Mouse (Mus musculus) gonadal fat pad, adult 2 months (tissue): Measurements from ENCODE around the gene Lhx8. TPM values are rescaled to one million over a fixed set of nuclear protein-coding genes. Genes with fewer than 3 reads are reported as not detected.
A peak's percentile ranks its signal among the peaks of the same experiment; 100 is the strongest.

Experiments used
- DNase-seq: peaks from one replicate; pipeline ENCODE4 v3.0.0-alpha.2; 2012; ENCODE audit warnings: low read depth
- polyA plus RNA-seq: library from polyadenylated mRNA; depleted of rRNA; stranded (reverse); fragments of >200 nt; gene quantifications from 2 replicates; pipeline ENCODE4 v1.2.3, GENCODE M21; 2012; rRNA removed

The Lhx8 gene
- polyA plus RNA-seq: 0.12 TPM in 1 of 2 replicates, not detected in the other

GRCm38 (mm10) chr3:154330181-154331002 lies at the start of gene Lhx8:
Lhx8 (minus strand) TSS chr3:154330659.
- no peak for DNase-seq

- no peak for DNase-seq
These were observed 43.1 kb upstream of the Lhx8 start for GRCm38 (mm10) chr3:154373536-154373935.

- DNase-seq: no peak
These were observed 42.2 kb upstream of the Lhx8 start for GRCm38 (mm10) chr3:154372688-154373087.

GRCm38 (mm10) chr3:154367327-154367726 lies 36.9 kb upstream of the Lhx8 start:
- DNase-seq: no peak

DNA sequence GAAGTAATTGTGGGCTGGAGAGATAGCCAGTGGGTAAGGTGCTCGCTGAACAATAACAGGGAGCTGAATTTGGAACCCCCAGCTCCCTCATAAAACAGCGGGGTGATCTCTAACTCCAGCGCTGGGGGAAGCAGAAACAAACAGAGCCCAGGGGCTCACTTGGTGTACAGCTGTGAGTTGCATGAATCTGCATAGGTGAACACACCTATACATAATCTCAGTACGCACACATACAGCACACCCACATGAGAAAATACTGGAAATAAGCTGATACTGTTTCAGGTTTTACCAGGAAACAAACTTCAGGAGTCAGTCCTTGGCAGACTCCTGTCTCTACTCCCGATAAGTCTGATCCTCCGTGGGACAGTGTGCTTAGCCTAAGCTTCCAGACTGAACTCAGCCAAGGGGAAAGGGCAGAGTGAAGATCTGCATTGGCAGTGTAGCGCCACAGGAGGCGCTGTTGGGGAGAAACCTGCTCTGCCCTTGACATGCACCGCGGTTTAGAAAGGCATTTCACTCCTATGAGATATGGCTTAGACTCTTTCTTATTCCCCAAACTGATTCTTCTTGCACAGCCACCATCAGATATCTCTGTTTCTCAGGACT lies 34.2 kb upstream of the Lhx8 start:
- peak; percentile 61 for DNase-seq

- no peak for DNase-seq
These were observed 33.0 kb upstream of the Lhx8 start for GRCm38 (mm10) chr3:154363507-154363906.

DNA sequence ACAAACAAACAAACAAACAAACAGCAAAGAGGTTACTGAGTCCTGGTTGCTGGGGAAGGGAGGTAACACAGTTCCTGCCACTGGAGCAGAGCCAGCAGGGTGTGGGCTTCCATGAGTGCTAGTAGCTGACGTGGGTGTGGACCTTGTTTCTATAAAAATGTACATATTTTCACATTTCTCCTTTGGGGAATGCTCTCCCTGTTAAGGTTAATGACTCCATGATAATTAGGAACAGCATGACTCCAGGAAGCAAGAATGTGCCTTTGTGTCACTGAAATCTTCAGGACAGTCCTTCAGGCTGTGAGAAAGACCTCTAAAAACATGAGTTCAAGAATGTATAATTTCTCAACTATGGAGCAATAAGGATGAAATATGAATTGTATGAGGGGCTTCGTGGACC lies 28.8 kb upstream of the Lhx8 start:
- DNase-seq: no peak

DNA sequence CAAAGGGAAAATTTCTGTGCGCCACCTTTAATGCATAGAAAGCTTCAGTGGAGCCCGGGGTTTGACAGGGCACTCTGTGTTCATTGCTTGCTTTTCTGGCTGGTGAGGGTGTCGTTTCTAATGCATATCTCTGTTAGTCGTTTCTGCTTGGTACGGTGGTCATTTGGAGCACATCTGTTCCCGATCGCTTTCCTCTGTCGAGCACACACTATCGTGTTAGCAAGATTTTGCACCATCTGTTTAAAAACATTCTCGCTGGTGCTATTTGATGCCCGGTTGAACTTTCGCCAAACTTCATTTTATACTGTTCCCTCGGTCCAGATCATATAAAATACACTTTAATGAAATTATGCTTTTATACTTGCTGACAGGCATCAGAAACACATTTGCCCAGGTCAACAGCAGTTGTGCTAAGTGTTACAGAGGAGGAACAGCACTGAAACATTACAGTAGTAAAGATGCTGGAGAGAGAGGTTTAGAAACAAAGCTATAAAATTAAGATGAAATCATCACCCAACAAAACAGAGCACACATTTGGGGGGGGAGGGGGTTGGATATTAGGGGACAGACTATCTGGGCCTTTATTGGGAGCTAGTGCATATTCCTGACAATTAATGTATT lies 9.9 kb upstream of the Lhx8 start:
- DNase-seq: no peak

GRCm38 (mm10) chr3:154339649-154340260 lies 9.3 kb upstream of the Lhx8 start:
- DNase-seq: no peak

DNA sequence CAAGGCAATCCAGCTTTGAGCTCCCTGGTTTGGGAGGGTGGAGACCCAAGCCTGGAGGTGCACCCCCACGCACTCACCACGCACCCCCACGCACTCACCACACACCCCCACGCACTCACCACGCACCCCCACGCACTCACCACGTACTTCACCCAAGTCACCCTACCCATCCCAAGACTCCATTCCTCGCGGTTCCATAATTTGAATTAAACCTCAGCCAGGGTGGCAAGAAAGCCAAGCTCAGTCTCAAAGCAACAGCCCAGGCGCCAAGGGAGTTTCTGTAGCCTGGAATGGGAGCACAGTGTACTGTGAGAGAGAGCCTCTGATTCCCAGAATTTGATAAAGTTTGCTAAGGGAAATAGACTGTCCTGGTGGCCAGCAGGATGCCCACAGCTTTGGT lies 4.3 kb upstream of the Lhx8 start:
- DNase-seq: no peak

- DNase-seq: no peak
These were observed 3.0 kb upstream of the Lhx8 start for GRCm38 (mm10) chr3:154333401-154333999.

- DNase-seq: no peak
These were observed 2.5 kb upstream of the Lhx8 start for GRCm38 (mm10) chr3:154332941-154333340.

DNA sequence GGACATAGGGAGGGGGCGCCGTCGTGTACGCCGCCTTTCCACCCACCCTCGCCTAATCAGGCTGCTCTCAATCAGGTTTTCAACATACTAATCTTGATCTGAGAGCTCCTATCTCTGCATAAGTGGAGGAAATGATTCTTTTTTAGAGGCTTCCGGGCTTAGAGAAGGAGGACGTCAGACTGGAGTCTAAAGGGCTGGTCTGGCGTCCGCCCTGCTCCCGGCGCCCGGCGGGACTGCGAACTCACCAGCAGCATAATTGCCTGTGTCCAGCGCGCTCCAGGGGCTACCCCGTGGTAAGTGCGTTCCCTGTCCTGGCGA lies 1.7 kb upstream of the Lhx8 start:
- DNase-seq: no peak

DNA sequence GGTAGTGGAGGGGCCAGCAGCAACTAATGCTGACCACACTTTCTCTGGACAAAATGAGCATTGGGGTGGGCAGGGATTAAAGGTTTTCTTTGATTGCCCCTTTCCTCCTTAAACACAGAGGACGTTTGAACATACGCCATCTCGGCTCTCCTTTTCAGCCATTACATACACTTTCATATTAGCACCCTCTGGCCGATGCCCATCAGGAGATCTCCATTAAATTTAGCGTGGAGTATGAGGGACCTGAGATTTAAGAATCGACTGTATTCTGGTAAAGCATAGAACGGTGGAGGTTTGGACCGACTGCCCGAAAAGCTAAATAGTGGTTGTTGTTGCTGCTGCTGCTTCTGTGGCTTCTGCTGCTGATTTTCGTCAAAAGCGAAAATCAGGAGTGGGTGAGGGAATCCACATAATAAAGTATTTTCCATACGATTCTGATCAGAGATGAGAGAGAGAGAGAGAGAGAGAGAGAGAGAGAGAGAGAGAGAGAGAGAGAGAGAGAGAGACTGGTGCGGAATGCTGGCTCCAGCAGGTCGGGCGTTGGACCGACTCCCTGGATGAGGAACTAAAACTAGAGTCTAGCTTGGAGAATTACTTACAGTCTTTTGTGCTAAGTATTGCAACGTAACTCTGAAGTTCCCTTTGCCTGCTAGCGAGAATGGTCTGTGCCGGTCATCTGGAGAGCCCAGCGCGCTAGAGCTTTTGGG lies 1.2 kb upstream of the Lhx8 start:
- DNase-seq: no peak

DNA sequence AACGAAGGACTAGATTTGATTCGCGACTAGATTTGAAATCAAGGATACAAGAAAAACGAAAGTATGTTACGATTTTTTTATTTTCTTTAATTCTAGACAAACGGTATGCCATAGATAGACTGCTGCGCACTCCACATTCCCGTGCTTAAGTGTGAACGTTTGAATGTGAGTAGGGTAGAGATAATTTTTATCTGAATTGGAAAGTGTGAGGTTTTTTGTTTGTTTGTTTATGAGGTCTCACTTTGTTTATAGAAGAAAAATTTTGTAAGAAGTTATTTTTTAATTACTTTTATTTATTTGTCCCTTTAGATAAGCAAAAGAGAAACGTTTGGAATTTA lies 513 bp upstream of the Lhx8 start:
- DNase-seq: no peak

DNA sequence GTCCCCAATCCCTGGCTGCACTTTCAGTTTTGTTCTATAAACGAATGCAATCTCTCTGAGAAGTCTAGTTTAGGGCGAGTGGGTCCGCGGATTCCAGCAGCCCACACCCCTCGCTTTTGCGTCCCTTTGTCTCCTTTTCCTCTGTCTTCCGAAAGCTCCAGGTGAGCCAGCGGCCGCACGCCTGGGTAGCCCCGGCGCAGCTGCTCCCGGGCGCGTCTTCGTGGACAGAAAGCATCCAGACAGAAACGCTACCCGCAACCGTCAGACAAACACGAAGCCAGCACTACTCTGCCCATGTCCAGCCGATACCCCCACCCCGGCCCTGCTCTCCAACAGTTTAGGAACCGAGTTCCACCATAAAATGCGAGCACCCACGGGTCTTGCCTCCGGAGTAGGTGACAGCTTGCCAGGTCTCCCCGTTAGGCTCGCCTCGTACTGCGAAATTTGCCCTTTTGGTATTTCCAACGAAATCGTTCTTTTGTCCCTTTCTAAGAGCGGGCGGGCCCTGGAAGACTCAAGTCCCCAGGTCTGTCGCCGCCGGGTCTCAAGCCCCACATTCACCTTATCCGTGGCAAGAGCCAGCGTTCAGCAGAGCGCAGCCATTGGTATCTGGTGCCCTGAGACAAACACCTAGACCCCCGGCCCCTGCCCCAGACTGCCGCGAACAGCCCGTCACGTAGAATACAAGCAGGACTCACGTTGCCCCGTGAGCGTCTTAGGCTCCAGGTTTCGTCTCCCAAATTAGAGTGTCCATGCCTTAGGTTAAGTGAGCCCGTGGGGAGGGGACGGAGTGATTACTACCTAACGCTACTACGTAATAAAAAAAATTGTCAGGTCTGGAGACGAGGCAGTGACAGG lies 907 bp downstream of the Lhx8 start:
- DNase-seq: no peak

DNA sequence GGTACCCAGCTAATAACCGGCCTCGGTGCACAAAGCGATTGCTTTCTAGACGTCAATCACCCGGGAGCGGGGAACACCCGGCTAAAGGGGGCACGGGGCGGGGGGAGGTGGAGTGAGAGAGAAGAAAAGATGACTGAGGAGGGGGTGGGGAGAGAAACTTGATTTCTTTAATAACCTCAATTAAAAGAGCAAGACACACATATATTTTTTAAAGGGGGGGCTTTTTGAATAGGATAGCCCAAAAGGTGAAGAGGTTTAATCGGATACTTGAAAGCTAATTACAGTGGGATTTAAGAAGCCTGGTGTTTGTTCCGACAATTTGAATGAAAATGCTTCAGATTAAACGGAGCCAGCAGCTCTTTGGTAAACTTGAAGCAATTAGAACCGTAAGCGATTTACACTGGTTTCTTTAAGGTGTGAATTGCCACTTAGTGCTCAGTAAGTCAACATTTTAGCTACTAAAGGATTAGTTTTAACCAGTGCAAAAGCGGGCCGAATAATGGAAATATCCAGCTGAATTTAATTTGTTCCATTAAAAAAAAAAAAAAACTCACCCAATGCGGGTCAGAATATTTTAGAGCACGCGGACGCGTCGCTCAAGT lies 1.6 kb downstream of the Lhx8 start:
- no peak for DNase-seq

DNA sequence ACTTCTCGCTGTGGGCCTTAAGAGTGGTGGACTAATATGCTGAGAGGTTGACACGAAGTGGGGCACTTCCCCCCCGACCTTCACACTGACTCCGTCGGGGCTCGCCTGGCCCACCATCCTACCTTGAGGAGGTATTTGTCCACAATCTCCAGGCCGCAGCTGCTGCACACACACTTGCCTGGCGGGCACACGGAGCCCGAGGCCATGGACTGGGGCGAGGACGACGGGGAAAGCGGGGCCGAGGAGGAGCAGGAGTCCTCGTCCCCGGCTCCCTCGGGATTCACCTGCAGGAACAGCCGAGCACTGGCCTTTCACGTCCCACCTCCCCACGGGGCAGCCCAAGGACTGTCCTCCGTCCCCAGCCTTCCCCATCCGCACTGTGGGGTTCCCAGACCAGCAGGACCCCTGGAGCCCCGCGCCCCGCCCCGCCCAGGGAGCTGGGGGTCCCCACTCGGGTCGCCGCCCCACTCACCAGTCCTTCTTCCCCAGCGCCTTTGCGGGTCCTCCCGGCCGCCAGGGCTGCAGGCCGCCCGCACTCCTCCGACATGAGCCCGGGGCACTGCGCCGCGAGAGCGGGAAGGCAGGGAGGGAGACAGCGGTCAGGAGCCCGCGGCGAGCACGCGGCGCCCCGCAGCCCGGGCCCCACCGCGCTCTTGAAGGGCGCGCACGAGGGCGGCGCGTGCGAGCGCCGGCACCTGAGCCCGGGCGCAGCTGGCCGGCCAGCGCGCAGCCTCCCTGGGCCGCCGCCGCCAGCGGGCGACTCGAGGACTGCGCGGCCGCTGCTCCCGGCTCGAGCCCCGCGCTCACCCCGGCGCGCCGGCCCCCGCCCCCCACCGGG lies 2.4 kb downstream of the Lhx8 start:
- no peak for DNase-seq

GRCm38 (mm10) chr3:154327110-154327882 lies 3.2 kb downstream of the Lhx8 start:
- DNase-seq: no peak
